Mouse (Mus musculus): Measurements from ENCODE around the gene Amot.

The Amot gene

DNA sequence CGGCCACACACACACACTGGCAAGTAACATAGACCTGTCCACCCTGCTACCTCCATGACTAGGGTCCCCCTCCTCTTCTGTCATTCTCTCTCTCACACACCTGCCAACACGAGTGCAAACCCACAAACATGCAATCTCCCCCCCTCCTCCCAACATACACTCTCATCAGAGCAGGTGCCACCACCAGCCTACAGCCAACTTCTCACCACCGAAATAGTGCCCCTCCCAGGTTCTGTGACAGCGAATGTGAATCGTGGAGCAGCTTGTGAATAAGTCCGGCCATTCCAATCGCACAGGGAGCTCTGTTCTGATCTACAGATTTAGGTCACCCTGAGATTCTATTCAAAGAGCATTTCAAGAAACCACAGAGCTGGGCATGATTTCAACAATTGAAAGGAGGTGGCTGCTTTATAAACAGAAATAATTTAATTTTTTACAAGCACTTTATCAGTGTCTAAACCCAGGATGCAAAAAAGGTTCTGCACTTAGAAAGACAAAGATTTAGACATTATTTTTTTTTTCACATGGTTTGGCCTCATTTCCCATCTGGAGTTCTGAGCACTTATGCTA, 21.4 kb downstream of the Amot start:
- DNase-seq (ENCODE audit: extremely low read depth, insufficient read length, low spot score) = no peak

DNA sequence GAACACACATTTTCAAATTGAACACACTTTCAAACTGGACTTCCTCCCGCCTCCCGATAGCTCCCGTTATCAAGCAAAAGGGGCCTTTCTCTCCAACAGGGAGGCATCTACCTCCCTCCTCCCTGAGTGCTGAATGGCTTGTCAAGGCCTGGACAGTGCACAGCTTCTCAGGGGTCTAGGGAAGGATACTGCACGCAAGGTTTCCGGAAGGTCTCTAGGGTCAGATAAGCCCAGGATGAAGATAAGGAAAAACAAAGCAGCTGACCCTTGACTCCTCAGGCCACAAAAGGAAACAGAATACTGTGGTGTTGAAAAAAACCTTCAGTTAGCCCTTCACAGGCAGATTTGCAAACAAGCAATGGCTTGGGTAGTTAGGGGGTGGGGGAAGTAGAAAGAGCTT, 22.6 kb downstream of the Amot start:
- DNase-seq (ENCODE audit: extremely low read depth, insufficient read length, low spot score) = no peak

DNA sequence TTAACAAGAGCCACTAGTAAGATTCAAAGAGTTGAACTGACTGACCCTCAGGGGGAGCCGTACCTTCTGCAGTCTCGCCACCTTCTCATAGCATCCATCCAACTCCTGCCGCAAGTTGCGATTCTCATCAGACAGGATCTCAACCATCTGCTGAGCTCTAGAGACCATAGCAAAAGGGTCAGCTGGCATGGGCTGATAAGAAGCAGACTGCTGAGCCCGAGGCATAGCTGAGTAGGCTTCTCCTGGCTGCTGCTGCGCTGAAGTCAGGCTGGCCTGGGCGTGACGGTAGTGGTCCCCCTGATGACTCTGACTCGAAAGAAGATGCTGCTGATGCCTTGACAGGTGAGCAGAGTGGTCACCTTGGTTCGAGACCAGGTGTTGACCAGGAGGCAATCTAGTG, 25.0 kb downstream of the Amot start:
- DNase-seq (ENCODE audit: extremely low read depth, insufficient read length, low spot score) = no peak

DNA sequence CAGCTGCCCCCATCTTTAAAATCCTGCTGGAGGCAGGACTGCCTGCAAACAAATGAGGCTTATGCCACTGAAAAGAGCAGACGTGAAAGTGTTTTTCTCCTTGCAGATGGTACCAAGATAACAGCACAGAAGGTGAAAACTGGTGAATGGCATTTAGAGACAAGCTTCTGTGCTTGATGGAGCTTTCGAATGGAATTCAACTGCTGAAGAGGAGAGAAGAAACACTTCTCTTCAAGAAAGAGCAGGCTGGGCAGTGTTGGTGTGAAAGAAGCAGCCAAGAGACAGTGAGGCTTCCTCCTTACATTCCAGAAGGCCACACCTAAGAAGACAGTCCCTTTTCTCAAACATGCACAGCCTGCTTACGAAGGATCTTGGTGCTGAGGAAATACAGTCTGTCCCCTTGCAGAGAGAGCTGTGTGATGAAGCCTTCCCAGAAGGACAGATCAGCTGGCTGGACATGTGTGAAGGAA, 27.2 kb downstream of the Amot start:
- no peak for DNase-seq (ENCODE audit: extremely low read depth, insufficient read length, low spot score)

DNA sequence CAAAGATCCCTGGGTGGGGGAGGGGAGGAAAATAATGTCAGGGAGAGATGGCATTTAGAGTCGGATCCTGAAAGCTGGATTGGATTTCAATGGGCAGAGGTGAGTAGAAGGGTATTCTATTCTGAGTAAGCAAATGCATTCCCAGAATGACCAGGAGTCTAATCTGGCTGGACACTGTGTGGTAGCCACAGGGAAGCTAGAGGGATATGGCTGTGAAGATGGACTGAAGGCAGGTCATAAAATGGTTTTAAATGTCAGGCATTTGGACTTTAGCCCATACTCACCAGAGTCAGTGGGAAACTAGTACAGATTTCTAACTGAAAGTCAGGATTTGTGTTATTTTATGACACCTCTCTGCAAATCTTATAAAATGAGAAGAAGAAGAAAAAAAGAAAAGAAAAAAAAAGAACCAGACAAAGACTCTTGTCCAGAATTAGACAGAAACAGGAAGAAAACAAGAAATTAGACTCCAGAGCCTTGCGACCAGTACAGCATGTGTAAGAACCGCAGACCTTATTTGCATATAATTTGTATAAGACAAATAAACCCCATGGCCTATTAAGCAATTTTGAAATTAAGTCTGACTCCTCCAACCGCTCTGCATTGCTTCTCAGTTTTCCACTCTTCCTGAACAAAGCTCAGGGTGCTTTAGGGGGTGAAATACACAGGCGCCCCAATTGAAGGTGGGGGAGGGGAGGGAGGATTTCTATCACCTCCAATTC, 27.8 kb downstream of the Amot start:
- DNase-seq (ENCODE audit: extremely low read depth, insufficient read length, low spot score) = no peak

DNA sequence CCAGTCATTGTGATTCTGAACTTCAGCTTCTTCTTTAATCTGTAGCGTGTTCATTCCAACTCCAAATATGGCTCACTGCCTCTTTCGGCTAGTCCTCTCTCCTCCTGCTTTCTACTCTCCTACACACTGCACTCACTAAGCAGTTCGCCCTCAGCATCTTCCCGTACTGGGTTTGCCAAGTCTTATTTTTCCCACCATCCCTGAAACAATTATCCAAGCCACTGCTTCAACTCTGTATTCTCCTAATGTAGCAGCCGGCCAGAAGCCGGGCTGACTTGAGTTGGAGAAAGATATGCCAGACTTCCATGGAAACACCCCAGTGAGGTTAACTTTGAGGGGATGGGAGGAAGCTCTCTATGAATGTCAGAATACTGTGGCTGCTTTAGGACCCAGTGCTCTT, 36.7 kb downstream of the Amot start:
- no peak for DNase-seq (ENCODE audit: extremely low read depth, insufficient read length, low spot score)

DNA sequence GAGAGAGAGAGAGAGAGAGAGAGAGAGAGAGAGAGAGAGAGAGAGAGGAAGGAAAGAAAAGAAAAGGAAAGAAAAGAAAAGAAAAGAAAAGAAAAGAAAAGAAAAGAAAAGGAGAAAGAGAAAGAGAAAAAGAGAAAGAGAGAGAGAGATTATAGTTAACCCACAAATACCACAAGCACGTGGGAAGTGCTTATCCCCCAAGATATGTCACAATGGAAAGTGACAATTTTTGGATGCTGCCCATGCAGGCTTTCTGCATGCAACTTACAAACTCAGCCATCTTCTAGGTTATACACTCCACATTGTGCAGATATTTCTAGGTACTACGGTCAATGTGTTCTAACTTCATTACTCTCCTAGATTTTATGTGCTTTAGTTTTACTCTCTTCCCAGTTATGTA, 41.5 kb downstream of the Amot start:
- DNase-seq (ENCODE audit: extremely low read depth, insufficient read length, low spot score) = no peak

DNA sequence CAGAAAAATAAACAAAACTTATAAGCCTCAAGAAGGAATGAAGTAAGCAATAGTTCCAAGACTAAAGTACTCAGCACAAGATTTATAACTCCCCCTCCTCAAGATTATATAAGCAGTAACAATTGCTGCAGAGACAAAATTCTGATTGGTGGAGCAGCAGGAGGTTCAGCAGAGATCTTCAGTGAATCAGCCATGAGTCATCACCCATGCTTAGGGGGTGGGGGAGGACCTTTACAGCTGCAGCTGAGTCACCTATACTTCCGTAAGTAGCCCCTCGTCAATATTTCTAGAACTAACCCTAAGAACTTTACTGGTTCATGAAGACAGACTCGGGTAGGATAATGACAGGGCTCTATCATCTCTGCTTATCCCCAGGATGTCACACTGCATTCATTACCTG, 43.6 kb downstream of the Amot start:
- peak; percentile 16 for DNase-seq (ENCODE audit: extremely low read depth, insufficient read length, low spot score)

DNA sequence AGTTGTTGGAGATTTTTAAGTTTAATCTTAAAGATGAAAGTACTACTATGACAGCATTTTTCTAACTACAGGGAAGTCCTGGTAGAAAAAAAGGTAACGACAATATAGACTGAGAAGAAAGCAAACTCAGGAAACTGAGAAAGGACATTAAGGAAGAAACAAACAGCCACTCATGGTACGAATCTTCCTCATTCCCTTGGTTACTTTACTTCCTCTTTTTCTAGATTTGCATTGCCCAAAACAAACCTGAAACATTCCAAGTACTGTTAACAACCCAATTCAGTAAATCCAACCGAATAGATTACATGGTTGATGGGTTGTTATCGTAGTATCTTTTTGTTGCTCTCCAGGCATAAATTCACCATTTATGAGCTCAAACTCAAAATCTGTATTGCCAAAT, 48.7 kb downstream of the Amot start:
- no peak for DNase-seq (ENCODE audit: extremely low read depth, insufficient read length, low spot score)

DNA sequence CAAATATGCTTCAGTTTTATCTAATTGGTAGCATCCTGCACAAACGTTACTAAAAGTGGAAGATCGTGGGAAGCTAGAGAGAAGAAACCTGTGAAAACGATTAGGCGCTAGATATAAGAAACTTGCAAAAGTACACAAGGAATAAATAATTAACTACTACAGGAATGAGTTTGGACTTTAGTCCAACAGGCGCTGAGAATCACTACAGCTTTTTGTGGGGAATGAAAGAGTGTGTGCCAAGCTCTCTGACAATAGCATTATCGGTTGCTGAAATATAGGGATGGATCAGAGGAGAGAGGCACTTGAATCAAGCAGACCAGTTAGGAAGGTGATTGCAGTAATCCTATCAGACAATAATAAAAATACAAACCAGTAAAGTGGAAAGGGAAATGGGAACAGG, 49.4 kb downstream of the Amot start:
- no peak for DNase-seq (ENCODE audit: extremely low read depth, insufficient read length, low spot score)

DNA sequence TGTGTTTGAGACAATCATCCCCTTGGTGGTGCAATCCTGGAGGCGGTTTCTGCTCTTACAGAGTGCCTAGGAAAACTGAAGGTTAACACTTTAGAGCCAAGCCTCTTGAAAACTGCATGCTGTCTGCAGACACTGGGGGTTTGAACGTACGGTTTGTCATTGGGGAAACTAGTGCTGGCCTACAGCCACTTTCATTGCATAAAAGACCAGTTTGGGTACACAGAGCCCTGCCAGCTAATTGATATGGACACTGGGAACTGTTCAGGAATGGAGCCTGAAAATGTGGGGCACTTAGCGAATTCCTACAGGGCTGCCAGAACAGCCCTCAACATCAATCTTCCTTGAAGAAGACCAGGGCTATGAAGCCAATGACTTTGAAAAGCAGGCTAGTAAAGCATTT, 50.2 kb downstream of the Amot start:
- no peak for DNase-seq (ENCODE audit: extremely low read depth, insufficient read length, low spot score)

DNA sequence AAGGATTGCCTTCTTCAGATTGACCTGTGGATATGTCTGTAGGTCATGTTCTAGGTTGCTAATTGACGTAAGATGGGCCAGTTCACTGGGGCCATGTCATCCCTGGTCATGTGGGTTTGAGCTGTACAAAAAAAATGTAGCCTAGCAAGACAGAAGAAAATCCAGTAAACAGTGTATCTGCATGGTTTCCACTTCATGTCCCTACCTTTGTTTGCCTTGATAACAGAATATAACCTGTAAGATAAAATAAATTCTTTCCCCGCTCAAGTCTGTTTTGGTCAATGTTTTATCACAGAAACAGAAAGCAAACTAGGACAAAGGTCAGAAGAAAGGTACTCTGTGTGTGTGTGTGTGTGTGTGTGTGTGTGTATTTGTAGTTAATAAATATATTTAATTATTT, 63.5 kb downstream of the Amot start:
- DNase-seq (ENCODE audit: extremely low read depth, insufficient read length, low spot score) = no peak

DNA sequence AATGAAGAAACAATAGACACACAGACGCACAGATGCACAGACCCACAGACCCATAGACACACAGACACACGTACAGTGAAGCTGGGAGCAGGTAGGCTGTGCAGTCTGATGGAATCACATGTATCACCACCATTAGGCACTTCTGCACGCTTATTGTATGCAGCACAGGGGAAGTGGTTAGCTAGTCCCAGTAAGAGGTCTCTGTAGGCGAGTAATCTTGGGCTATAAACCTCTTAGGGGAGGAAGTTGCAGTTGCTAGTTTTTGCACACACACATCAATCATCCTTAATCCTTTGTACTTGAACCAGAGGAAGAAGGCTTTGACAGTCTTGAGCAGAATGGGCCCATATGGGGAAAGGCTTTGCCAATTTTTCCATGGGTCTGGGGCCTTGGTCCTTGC, 71.3 kb downstream of the Amot start:
- DNase-seq (ENCODE audit: extremely low read depth, insufficient read length, low spot score) = no peak

DNA sequence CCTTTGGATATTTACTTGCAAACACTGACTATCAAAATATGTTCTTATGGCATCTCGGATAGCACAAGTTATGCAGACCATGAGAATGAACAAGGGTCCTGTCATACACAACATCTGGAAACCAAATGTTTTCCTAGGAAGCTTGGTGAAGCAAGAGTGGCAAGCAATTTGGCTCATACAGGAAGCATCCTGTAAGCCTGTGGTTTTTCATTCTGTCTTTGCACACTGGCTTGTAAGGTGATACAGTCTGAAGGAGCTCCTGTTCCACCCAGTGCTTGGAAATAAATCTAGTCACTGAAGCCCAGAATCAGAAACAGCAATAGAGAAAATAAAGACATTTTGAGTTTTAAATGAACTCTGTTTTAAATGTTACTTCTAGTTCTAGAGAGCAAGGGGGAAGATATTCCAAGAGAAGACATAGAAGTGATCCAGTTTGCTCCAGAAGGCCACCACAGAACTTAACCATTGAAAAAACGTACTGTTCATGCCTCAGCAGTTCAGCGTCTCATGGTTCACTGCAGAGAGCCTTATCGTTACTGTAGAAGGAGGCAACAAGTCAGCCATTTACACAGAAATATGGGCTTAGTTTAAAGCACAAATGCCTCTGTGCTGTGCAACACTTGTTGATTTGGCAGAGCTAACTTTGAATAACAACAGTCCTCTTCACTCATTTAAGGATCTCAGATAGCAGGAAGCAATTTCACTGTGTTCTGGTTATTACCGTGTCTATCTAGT, 74.0 kb downstream of the Amot start:
- no peak for DNase-seq (ENCODE audit: extremely low read depth, insufficient read length, low spot score)

DNA sequence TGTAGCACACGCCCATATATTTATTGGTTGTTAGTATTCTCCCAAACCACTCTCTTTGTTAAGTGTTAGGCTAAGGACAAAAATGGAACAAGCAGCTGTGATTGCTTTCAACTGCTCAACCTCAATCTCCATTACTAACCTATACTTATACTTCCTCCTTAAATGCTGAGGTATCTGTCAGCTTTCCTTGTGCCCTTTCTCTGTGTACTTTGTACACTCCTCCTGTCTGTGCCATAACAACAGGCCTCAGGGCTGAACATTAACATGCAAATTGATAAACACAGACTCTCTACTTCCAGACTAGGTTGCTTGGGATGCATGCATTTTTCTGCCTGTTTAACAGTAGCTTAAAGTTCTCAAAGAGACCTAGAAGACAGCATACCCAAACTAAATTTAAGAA, 76.2 kb downstream of the Amot start:
- DNase-seq (ENCODE audit: extremely low read depth, insufficient read length, low spot score) = no peak

DNA sequence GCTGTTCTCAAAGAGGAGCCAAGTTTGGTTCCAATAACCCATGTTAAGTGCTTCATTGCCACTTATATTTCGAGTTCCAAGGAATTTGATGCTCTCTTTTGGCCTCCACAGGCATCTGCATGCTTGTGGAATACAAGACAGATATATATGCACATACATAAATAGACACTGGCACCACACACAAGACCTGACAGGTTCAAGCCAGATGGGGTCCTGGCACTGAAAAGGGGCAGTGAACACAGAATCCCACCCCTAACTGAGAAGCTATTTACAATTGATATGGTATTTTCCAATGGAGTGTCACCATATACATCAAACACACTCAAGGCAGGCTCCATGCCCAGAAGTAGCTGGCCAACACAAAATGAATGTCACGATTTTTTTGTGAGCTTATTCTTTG, 81.0 kb downstream of the Amot start:
- no peak for DNase-seq (ENCODE audit: extremely low read depth, insufficient read length, low spot score)

DNA sequence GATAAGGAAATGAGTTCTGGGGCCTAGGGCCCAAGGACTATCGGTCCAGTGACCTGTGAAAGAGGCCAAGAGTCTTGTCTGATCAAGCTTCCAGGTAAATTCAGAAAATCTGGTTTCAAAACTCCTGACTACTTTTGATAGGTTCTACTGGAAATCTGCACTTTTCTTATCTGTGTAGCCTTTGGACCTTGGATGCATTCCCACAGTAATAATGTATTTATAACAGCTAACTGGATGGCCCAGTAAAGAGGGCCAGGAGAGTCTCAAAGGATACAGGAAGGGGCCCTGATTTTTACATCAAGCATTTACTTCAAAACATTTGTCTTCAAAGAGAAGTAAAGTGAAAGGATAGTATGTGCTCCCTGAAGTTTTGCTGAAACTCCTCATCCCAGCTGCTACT, 90.7 kb downstream of the Amot start:
- DNase-seq (ENCODE audit: extremely low read depth, insufficient read length, low spot score) = no peak

DNA sequence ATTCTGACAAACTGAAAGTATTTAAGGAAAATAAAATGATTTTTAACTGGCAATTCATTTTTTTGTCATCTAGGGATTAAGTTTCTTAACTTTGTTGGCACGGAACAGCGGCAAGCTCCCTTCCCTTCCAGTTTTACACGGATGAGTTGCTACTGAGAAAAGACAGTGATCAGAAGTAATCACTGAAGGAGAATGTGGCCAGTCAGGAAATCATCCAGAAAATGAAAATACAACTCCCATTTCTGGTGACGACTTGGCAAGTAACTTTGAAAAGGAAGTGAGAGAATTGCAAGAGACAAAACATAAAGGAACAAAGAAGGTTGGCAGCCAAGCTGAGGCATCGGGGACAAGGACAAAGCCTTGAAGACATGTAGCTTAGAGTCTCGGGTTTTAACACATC, 93.6 kb downstream of the Amot start:
- no peak for DNase-seq (ENCODE audit: extremely low read depth, insufficient read length, low spot score)

DNA sequence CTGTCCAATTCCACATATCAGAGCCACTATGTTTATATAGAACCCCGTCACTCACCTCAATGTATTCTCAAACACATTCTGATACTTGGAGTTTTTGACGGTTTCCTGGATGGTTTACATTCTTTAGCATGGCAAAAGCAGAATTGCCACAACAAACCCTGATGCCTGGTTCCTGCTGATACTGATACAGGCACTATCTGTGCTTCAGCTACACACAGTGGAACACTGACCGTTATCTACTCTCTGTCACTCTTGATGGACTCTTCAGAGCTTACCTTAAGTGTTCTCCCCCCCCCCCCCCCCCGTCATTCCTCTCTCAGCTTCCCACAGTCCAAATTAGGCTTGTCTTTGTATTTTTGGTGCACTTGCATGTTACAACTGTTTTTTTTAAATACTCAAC, 98.9 kb downstream of the Amot start:
- no peak for DNase-seq (ENCODE audit: extremely low read depth, insufficient read length, low spot score)

DNA sequence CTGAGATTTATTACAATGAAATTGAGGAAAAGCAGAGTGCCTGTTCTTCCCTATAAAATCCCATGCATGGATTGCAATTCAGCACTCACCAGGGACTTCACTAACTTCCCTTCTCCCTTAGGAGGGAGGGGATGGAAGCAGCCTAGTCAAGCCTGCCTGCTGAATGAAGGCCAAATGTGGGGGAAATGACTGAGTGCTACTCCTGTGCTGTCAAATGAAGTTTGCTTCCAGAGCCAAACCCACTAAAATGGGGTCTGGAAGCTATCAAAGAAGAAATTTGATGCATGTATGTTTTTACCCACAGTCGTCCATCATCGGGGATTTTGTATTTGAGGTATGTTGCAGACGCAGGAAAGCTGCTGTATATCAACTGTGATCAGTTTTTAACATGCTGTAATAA, 103.1 kb downstream of the Amot start:
- DNase-seq (ENCODE audit: extremely low read depth, insufficient read length, low spot score) = no peak

DNA sequence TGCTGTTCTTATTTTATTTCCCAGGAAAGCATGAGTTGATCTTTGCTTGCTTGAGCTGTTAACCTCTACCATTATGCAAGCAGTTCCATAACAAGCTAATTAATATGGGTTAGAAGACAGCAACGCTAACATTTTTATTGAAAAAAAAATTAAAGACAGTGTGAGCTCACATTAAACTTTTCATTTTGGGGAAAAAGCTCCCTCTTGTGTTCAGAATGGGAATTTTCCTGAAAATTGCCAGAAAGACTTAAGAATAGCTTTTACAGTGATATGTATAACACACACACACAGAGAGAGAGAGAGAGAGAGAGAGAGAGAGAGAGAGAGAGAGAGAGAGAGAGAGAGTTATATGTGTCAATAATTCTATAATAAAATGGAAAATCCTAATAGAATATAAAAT, 105.7 kb downstream of the Amot start:
- no peak for DNase-seq (ENCODE audit: extremely low read depth, insufficient read length, low spot score)

All from 3134 (cell line).